Mouse (Mus musculus): ENCODE data around the gene Gm7942. TPM values are rescaled to one million over a fixed set of nuclear protein-coding genes. Genes with fewer than 3 reads are reported as not detected.
"Not testable (repeated sequence)": the region's sequence is repeated elsewhere in the genome, so short reads cannot be mapped to it uniquely, and the experiment has no call there.

Gm7942 gene
- total RNA-seq (2015) (not detected in 2 replicates), total RNA-seq (2017) (not detected in 2 replicates)

DNA sequence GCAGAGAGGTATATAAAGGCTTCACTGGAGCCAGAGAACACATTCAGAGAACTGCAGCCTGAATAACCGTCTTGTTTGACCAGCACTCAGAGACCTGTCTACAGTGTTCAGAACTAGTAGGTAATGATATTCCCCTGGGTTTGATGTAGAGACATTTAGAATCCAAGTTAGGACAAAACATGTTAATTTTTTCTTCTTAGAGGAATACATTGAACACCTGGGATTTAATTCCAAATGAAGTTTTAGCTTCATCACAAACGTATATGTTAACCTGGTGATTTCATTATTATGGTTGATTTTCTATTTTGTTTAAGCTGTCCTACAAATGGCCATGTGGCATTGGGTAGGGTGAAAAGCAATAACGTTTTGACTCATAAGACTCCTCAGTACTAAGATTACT, at the start of gene Gm7942:
Gene Gm7942 (plus strand): TSS at position 301 of the 400 bp plus-strand sequence.
- not testable (repeated sequence) for ATAC-seq (replicated peaks; ENCODE audit: poor library complexity)

Other genes with a start within 250 kb of the Gm7942 start
- not detected in 2 replicates for gene Gm3183, start 241.5 kb upstream of the Gm7942 start, total RNA-seq (2015)
- not detected in 2 replicates for gene Gm3183, start 241.5 kb upstream of the Gm7942 start, total RNA-seq (2017)
- gene Gm6367, start 118.3 kb upstream of the Gm7942 start, total RNA-seq (2015), result not detected in 2 replicates
- gene Gm6367, start 118.3 kb upstream of the Gm7942 start, total RNA-seq (2017), result not detected in 2 replicates
- not detected in 2 replicates for gene Gm16513, start 75.7 kb downstream of the Gm7942 start, total RNA-seq (2015)
- not detected in 2 replicates for gene Gm16513, start 75.7 kb downstream of the Gm7942 start, total RNA-seq (2017)
- gene Gm10424, start 165.8 kb downstream of the Gm7942 start, total RNA-seq (2015), result not detected in 2 replicates
- gene Gm10424, start 165.8 kb downstream of the Gm7942 start, total RNA-seq (2017), result not detected in 2 replicates
- not detected in 2 replicates for gene Gm3259, start 199.0 kb downstream of the Gm7942 start, total RNA-seq (2015)
- gene Gm3259, start 199.0 kb downstream of the Gm7942 start, total RNA-seq (2017), result not detected in 2 replicates

All from megakaryocyte progenitor cell, adult 5-6 weeks (primary cell).